Mouse (Mus musculus): ENCODE results near the gene Ikbke.
"Not testable (repeated sequence)": the region's sequence is repeated elsewhere in the genome, so short reads cannot be mapped to it uniquely, and the experiment has no call there.

Ikbke gene

DNA sequence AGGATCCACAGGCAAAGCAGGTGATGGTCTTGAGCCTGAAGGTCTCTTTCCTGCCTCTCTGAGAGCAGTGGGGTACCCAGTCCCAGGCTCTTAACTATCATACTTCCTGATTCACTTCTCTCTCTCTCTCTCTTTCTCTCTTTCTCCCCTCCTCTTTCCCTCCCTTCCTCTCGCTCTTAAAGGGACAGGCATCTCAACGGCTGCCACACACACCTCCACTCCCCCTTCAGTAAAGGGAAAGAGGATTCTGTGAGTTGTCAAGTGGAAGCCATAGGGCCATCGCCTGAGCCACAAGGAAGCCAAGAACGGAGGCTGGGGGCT lies at the start of gene Ikbke:
Gene Ikbke, minus strand, starts transcription at position 151 of the 321 bp plus-strand sequence.
- no peak for DNase-seq

DNA sequence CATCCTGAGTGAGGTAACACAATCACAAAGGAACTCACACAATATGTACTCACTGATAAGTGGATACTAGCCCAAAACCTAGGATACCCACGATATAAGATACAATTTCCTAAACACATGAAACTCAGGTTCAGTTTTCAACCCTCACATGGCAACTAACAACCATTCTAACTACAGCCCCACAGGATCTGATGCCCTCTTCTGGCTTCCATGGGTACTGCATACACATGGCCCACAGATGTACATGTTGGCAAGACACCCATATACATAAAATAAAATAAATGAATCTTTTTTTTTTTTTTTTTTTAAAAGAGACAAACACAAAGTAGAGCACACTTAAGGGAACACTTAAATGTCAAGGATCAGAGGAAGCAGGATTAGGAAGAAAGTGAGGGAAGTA lies 49.7 kb upstream of the Ikbke start:
- DNase-seq = not testable (repeated sequence)

DNA sequence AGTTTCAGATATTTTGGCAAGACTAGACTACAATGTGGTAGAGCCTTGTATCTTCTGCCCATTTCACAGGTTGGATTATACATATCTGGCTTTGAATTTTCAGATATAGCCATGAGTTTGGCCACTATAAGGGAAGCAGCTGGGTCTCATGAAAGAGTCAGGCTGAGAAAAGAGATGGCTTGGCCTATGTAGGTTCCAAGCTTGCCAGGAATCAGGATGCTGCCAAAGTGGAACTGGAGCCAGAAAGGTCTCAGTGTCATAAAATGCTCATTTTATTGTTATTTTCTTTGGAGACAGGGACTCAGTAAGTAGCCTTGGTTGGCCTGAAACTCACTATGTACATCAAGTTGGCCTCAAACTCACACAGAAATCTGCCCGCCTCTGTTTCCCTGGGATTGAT lies 47.8 kb upstream of the Ikbke start:
- DNase-seq = peak; percentile 59 to 67

DNA sequence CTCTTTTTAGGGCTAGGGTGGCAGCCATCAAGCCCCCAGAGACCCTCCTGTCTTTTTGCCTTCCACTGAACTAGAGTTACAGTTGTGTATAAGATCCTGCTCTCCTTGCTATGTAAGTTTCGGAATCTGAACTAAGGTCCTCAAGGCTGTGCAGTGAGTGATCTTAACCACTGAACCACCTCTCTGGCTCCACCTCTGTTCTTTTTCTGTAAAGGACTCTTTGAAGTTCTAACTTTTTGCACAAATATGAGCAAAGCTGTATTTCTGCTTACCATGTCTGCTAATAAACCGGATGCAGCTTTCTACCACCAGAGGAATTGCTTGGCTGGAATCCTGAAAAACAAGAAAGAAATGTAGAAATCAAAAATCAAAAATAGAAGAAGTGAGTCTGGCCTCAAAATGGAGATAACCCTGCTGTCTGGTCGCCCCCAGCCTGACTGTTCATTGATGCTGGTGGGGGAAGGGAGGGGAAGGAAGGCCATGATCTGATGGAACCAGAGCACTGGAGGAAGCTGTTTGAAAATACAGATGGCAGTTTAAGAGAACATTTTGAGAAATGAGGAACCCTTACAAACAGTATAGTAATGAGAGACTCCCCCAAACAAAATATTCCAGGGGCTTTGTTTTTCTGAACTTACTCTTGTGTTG lies 45.5 kb upstream of the Ikbke start:
- no peak for DNase-seq

DNA sequence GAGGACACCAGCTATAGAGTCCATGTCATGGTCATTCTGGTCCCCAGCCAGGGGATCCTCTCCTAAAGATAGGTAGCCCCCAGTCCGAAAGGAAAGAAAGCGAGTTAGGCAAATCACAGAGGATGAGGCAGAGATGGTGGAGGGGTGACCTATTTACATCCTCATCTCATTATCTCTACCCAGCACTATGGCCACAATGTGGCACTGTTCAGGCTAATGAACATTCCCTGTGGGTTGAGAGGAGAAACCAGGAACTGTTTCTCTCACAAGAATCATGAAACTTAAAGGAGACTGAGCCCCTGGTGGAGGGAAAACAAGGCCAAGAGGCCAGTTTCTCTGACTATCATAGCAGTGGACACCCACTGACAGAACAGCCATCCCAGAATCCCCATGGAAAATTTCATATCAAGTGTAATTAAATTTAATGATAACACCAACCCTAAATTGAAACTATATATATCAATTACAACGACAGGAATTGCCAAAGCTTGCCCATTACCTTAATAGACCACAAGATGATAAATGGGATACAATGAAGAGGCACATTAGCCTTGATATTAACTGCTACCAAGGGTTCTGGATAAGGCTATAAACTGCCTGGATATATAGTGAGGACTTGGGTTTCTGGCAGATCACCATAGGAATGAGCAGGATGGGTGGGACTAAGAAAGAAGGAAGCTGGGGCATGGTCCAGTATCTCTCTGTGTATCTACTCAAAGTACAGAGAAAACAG lies 40.4 kb upstream of the Ikbke start:
- peak in 1 of 2 experiments; percentile 47 for DNase-seq

DNA sequence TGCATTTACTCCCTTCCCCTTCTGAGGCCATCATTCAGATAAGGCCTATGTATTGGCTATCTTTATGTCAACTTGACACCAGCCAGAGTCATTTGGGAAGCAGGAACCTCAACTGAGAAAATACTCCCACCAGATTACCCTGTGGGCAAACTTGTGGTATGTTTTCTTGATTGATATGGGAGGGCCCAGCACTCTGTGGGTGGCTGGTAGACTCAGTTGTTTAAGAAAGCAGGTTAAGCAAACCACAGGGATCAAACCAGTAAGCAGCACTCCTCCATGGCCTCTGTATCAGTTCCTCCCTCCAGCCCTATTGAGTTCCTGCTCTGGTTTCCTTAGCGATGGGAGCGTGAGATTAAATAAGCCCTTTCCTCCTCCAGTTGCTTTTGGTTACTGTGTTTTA lies 39.0 kb upstream of the Ikbke start:
- DNase-seq = no peak

DNA sequence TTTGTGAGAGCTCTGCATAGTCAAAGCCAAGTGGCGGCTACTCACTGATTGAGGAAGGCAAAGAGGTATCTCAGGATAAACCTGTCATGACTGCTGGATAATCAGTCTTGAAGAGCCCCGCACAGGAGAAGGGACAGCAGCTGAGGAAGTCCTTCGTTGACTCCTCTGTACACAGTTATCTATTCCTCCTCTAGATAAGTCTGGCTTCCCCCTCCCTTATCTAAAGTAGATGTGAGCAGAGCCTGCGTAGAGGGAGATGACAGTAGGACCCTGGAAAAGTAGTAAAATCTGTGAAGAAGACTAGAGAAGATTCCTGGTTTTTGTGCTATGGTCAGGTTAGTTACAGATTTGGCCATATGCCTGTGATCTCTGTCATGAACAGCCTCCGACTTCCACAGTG lies 38.2 kb upstream of the Ikbke start:
- no peak for DNase-seq

DNA sequence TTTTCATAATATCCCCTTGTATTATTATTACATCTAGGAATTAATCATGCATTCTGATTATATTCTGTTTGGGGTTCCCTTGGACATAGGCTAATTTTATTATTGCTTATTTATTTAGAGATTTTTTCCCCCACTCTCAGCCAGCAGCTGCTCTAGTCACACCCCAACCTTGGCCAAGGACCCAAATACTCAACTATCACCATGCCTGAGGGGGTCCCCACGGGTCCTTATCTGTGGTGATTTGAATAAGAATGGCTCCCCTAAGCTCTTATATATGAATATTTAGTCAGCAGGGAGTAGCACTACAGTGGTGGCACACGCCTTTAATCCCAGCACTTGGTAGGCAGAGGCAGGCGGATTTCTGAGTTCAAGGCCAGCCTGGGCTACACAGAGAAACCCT lies 31.9 kb upstream of the Ikbke start:
- DNase-seq = no peak

DNA sequence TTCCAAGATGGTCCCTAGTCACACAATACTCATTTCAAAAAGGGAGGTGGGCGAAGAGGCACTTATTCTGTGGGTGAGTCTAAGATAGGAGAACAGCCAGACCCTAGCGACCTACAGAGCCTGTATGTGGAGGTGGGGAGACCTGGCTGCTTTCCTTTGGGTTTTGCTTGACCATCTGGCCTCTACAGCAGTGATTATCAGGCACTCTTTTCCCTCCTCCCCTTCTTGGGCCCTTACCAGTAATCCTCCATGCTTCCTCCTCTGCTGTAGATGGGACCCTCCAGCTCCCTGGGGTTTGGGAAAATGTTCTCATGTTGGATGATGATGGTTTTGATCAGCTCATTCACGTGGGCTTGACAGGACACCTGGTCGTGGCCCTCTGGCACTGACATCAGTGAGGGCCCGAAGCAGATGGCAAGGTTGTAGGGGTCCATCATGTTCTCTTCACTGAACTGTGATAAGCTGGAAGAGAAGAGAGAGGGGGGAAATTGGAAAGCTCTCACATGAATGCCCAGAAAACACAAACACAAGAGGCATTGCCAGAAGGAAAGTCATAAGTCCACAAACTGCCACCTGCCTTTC lies 30.9 kb upstream of the Ikbke start:
- DNase-seq = peak; percentile 93

DNA sequence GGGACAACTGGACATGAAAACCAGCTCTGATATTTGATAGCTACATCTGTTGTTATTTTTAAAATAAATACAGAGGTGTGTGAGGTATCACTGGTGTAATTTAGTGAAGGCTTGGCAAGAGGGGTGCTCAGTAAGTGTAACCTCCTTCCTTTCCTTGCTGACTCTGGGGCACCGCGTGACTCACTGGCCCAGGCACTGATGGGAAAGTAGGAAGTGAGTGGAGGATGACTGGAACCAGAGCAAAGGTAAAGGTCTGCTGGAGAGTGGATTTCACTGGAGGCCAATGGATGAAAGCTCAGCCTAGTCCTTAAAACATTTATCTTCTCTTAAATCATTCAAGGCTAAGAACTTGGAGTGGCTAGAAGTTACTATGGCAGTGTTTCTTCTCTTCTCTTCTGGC lies 21.3 kb upstream of the Ikbke start:
- DNase-seq = no peak

DNA sequence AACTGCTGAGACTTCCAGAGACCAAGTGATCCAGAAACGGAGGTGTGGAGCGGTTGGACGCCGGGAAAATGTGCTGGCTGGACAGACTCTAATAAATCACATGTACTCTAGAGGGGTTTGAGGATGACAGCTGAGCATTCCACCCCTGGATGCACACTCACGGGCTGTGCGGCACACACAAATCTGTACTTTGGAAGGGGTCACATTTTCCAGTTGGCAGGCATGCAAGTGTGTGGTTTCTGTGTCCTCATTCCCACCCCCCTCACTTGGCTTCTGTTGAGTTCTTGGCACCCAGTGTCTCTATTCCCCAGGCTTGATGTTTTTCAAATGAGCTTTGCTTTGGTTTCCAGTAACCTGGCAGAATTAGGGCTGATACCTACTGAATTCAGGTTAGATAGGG lies 20.4 kb upstream of the Ikbke start:
- DNase-seq = peak; percentile 54

DNA sequence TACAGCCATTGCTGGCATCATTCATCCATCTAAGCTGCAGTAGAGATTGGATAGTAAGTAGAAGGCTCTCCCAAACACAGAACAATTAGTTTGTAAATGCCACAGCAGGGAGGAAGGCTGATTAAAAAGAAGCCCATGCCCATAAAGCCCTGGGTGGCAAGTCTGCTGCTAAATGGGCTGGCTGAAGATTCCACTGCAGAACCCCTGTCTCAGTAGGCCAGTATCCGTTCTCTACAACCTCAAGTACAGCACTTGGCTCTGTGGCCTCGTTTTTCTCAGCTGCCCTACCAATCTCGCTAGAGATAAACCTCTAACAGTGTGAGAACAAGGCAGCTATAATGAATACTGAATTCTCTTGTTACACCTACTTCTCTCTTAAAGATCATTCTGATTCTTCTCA lies 19.8 kb upstream of the Ikbke start:
- no peak for DNase-seq

DNA sequence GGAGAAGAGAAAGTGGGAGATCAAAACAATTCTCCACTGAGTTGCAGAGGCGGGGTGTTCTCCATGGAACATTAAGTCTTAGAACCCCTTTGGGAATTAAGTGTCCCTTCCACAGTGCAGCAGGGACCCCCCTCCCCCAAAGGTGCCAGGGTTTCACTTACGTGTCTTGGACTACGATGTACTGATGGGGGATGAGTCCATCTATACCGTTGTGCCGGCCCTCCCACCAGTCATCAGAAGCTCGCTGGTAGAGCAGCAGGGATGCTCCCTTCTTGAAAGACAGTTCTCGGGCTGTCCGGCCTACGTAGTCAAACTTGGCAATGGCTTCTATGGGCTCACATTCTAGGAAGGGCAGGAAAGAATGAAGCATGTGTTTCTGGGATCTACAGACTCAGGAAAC lies 18.8 kb upstream of the Ikbke start:
- DNase-seq = no peak

DNA sequence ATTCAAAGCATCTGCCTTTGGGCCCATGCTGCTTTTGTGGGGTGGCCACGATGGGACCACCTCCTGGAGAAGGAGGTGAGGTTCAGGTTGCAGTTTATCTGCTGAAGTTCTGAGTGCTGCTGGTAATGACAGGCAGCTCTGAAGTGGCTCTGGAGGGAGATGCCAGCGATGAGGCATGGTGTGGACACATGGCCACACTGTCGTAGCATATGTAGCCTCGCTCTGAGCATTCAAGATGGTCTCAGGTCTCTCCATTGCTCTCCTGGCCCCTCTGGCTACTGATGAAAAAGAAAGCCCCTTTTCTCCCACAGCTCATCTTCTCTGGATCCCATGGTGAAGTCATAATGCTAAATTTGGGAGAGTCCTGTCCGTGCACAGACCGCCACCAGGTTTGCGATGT lies 17.3 kb upstream of the Ikbke start:
- peak in 1 of 2 experiments; percentile 25 for DNase-seq

DNA sequence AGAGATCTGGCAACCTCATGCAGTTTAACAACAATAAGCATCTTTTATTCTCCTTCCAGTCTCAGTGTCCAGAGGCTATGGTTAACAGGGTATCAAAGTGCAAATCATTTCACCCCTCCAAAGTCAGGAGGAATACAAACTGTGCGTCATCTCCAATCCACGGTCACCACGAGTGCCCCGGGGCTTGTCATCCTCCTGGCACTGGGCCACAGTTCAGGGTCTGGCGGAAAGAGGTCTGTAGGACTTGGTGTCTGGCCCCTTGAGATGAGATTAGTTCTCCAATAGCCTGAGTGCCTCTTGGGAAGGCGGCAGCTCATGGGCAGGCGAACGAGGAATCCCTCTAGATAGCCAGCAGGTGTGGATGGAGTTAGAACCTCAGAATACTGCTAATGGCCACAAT lies 15.8 kb upstream of the Ikbke start:
- DNase-seq = peak; percentile 21 to 52

DNA sequence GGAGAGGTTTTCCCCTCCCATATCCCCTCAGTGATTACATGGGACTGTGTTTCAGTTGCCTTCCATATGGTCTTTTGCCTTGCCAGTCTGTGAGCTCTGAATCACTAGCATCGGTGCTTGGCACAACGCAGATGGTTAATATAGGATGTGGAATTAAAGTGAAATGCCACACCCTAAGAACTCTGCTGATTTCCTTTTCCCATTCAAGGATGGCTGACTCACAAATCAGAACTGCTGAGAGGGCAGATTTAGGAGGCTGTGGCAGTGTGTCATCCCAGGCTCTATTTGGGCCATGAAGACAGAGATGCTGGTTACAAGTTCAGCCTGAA lies 14.5 kb upstream of the Ikbke start:
- DNase-seq = peak in 1 of 2 experiments; percentile 50

DNA sequence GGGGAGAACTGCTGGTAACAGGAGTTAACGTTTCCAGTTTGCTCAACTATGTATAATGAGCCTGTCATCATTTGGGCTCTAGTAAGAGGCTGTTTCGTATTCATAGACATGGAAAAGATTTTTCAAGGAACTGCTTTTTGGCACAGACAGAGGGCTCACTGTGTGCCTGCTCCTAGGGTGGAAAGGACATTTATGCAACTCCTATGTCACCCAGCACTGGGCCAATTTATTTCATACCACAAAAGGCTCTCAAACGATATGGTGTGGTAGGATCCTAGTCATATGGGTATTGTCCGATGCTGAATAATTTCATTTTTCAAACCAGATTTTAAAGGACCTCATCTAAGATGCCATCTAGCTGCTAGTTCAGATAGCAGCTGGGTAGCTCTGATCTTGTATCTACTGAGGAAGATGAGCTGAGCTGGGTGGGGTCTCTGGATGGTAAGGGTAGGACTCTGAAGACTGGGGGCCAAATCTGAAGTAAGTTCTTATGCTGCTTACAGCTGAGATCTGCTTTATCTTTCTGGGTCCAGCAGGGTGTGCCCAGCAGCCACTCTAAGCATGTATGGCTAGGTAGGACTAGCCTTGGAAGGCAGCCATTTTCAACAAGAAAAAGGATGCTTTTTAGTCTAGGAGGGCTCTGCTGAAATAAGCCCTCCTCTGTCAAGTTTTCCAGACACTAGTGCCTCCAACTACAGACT lies 14.0 kb upstream of the Ikbke start:
- peak; percentile 52 to 54 for DNase-seq

DNA sequence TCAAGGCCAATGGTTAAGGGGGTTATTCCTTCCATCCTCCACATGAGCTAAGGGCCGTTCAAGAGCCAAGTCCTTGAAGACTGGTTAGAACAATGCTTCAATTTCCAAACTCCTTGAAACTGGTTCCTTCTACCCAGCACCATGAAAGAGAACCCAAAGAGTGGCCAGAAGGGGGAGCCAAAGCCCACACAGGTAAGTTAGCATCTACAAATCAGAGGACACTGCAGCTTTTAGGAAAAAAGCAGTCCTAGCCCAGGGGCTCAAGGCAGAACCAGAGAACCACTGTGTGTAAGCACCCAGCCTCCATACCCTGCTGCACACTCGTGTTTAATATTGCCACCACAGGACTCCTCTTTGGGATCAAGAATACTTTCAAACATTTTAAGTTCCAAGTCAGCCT lies 11.2 kb upstream of the Ikbke start:
- peak; percentile 78 to 86 for DNase-seq

DNA sequence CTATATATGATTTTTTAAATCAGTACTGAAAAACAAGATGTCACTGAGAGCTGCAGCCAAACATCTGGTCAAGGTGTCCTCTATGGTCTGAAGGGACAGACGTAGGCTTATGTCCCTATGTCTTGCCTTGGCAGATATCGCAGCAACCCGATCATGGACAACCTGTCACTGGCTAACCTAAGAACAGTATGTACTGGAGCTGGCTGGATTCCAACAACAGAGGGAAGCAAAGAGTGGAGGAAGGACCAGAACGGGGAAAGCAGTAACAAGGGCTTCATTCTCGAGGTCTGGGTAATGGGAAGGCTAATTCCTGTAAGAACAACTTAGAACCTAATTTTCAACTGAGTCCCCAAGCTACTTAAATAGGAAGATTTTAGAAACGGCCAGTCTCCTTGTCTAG lies 9.5 kb upstream of the Ikbke start:
- peak in 1 of 2 experiments; percentile 45 for DNase-seq

DNA sequence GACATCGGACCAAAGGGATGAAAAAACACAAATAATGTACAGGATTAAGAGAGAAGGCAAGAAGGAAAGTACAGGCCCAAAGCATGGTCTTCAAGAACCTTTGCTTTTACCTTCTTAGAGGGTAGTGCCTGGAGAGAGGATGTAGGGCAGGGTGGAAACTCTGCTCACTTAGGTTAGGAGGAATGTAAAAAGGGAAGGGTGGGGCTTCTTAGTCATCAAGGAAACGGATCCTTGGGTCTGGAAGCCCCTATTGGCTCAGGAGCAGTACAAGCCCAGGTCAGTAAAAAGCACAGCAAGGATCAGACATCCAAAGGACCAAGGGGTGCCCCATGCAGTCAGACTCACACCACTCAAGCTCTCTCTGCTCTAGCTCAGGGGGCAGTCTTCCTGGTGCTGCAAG lies 7.9 kb upstream of the Ikbke start:
- DNase-seq = no peak

DNA sequence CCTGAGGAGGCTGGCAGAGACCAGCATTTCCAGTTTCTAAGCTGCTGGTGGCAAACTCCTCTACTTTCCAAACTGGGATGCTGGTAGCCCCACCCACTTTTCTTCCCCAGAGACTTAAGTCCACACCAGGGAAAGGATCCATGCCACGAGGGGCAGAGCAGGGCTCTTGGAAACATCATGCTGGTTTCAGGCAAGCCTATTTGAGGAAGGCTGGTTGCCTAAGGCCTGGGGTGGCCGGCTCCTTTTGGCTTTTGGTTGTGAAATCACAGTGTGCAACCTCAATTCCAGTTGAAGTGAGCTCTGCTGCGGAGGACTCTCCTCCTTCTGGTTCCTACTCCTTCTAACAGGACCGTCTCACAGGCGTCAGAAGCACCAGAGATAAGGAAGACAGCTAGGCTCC lies 7.4 kb upstream of the Ikbke start:
- DNase-seq = no peak

DNA sequence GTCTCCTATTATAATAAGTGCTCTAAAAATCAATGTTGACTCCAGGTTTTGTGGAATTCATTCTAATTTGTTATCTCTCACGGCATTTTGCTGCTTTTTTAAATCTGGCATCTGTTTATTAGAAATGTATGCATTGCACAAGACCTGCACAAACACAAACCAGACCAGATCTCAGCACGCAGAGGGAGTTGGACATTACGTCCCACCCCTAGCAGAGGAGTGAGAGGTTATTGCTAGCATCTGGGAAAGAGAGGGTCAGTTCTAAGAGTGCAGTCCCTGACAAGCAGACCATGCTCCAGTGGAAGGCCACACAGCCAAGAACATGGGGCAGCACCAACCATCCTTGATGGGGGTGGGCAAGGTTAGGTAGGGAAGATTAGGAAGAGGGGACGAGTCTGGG lies 5.2 kb upstream of the Ikbke start:
- no peak for DNase-seq

DNA sequence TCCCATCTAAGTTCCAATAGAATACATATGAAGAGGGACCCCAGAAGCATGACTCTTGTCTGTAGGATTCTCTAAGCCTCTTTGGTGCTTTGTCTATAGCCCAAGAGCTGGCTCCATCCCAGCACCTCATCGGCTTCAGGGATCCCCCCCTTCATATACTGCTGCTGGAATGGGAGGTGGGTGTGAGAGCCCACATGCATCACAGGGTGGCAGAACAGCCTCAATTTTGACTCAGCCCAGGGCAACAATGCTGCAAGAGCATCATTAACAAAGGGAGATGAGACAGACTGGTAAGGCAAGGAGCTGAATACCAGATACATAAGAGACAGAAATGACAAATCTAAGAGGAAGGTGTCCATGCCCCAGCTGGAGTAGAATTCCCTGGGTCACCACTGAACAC lies 4.8 kb upstream of the Ikbke start:
- no peak for DNase-seq

DNA sequence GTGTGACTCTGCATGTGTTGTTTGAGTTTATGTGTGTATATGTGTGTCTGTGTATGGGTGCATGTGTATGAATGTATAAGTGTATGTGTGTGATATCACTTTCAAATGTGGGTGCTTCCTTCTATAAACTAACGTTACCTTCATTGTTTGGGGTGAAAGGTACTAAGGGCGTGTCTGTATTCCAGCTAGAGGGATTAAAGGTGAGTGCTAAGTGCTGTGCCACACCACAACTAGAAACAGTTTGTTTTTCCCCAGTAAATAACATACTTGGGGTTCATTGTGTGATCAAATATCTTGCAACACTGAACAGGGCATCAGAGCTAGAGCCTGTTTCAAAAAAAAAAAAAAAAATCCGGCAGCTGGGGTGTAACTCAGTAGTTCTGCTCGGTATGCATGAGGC lies 2.3 kb upstream of the Ikbke start:
- DNase-seq = no peak
